Mouse (Mus musculus) forebrain, postnatal 0 days (tissue): ENCODE measurements around the gene Phf11b. TPM values are rescaled to one million over a fixed set of nuclear protein-coding genes. Genes with fewer than 3 reads are reported as not detected.
"Not testable (repeated sequence)": the region's sequence is repeated elsewhere in the genome, so short reads cannot be mapped to it uniquely, and the experiment has no call there.

Experiments used
- ATAC-seq: fragments of 200-750 bp; cut with Nextera tagmentation; 2 replicates; pipeline ENCODE4 v1.8.0; 2017; ENCODE audit warnings: mild to moderate bottlenecking, moderate library complexity
- DNase-seq: peaks from one replicate; pipeline ENCODE4 v3.0.0-alpha.2; 2015
- H3K27ac ChIP-seq: fragments of 300-500 bp; sonication (generic); 2 replicates; pipeline ENCODE4 v1.5.1; 2014; ENCODE audit warnings: low read depth, mild to moderate bottlenecking, antibody characterized with exemption, low read length, moderate library complexity, mixed read lengths
- H3K27me3 ChIP-seq: fragments of 300-500 bp; sonication (generic); 2 replicates; pipeline ENCODE4 v1.6.1; 2014; ENCODE audit warnings: mild to moderate bottlenecking, low read length, mixed read lengths; ENCODE audit not compliant: insufficient read depth
- H3K36me3 ChIP-seq: fragments of 300-500 bp; sonication (generic); 2 replicates; pipeline ENCODE4 v1.6.1; 2014; ENCODE audit warnings: mild to moderate bottlenecking, moderate library complexity; ENCODE audit not compliant: insufficient read depth
- H3K4me1 ChIP-seq: fragments of 300-500 bp; sonication (generic); 2 replicates; pipeline ENCODE4 v1.6.1; 2014; ENCODE audit warnings: antibody characterized with exemption; ENCODE audit not compliant: insufficient read depth
- H3K4me2 ChIP-seq: fragments of 300-500 bp; sonication (generic); 2 replicates; pipeline ENCODE4 v1.6.1; 2014; ENCODE audit warnings: low read depth, mild to moderate bottlenecking, moderate library complexity
- H3K4me3 ChIP-seq: fragments of 300-500 bp; sonication (generic); 2 replicates; pipeline ENCODE4 v1.5.1; 2014; ENCODE audit warnings: low read depth, low read length, mixed read lengths
- H3K9ac ChIP-seq: fragments of 300-500 bp; sonication (generic); 2 replicates; pipeline ENCODE4 v1.6.1; 2014; ENCODE audit warnings: mild to moderate bottlenecking
- H3K9me3 ChIP-seq: fragments of 300-500 bp; sonication (generic); 2 replicates; pipeline ENCODE4 v1.6.1; 2016; ENCODE audit warnings: low read length
- CTCF ChIP-seq: sonication (generic); IDR thresholded peaks from 2 replicates; pipeline ENCODE4 v1.5.1; 2016; ENCODE audit warnings: antibody characterized with exemption, control low read depth, low read depth
- WGBS: fragments of 180-500 bp; shearing (Covaris S2); extraction: QIAGEN DNeasy Blood & Tissue Kit; methylation state at CpG from one replicate; pipeline ENCODE4 v1.1.7; 2014; 5-methylcytosine and 5-hydroxymethylcytosine counted together
- polyA plus RNA-seq: library from polyadenylated mRNA; unstranded; fragments of >200 nt; fragmentation: Nextera tagmentation; extraction: Ambion mirVana; gene quantifications from 2 replicates; pipeline ENCODE4 v1.2.1, GENCODE M21; 2015
- total RNA-seq: library from RNA; depleted of rRNA; stranded (reverse); fragments of >200 nt; gene quantifications from 2 replicates; pipeline ENCODE4 v1.2.3, GENCODE M21; 2014; rRNA removed

Phf11b gene
- total and polyA plus RNA-seq, 2 experiments from 2014 or later, result 0.38 to 0.46 TPM

DNA sequence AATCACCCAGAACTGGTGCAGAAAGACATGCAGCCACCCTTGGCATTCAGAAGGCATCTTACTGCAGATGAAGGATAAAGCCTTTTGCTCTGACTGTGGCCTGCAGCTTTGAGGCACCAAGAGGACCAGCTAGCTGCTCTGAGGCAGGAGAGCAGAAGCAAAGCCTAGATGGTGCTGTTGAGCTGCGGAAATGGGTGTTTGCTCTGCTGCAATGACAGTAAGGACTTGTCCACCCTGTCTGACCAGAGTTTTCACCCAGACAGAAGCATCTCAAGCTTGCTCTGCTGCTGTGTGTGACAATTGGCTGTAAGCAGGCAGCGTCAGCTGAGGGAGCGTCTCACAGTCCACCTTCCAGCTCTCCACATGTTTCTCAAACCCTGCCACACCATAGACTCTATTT, 10.7 kb downstream of the Phf11b start:
- not testable (repeated sequence) for H3K4me1 ChIP-seq, H3K4me3 ChIP-seq, ATAC-seq, H3K36me3 ChIP-seq, H3K4me2 ChIP-seq, H3K9me3 ChIP-seq, H3K27ac ChIP-seq, H3K27me3 ChIP-seq, H3K9ac ChIP-seq
- peak; percentile 54 for TF ChIP-seq CTCF
- DNase-seq, result peak; percentile 2
- whole genome bisulfite sequencing, result 64% methylated on average over 3 of the region's 3 CpGs

DNA sequence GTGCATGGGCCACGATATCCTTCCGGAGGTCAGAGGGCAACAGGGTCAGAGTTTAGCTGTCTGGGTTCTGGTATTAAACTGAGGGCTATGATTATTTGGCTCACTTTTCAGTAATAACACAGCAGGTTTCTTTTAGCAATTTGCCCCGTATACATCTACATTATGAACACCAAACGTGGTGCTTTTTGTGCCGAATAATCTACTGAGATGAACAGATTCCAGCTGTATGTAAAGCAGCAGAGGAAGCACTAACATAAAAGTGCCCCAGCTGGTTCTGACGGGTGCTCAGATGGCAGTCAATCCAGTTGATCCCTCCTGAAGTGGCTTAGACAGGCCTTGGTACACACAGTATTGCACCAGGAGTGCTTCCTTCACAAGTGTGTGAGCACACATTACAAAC, 21.2 kb downstream of the Phf11b start:
- not testable (repeated sequence) for ATAC-seq, DNase-seq, H3K9me3 ChIP-seq, H3K27ac ChIP-seq, H3K4me2 ChIP-seq, H3K4me1 ChIP-seq, H3K27me3 ChIP-seq, H3K9ac ChIP-seq, H3K4me3 ChIP-seq, H3K36me3 ChIP-seq
- WGBS, result 78% methylated on average over 6 of the region's 6 CpGs

DNA sequence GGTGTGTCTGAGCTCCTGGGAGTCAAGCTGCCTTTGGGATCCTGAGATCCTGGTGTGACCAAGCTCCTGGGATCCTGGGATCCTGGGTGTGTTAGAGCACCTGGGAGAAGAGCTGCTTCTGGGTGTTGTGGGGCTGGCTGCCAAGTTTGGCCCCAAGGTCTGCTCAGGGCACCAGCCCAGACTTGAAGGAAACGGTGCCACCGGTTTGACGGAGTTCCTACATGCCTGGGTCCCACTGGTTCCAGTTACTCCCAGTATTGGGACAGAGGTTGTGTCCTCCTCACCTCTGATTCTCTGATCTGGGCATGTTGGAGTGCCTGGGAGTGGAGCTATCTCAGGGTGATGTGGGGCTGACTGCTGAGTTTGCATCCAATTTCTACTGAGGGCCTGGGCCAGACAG, 22.1 kb downstream of the Phf11b start:
- ATAC-seq, H3K9ac ChIP-seq, H3K4me2 ChIP-seq, H3K4me1 ChIP-seq, H3K9me3 ChIP-seq, H3K36me3 ChIP-seq, H3K27me3 ChIP-seq, H3K4me3 ChIP-seq, H3K27ac ChIP-seq, DNase-seq: not testable (repeated sequence)
- WGBS, result 87% methylated on average over 3 of the region's 3 CpGs

GRCm38 (mm10) chr14:59297391-59297790, 43.8 kb downstream of the Phf11b start, which contains the start of gene Phf11a:
Phf11a (minus strand) TSS chr14:59297522.
- not testable (repeated sequence) for H3K9ac ChIP-seq, ATAC-seq, DNase-seq, H3K9me3 ChIP-seq, H3K27me3 ChIP-seq, H3K4me1 ChIP-seq, H3K4me2 ChIP-seq, H3K36me3 ChIP-seq, H3K27ac ChIP-seq, H3K4me3 ChIP-seq
- 56% methylated on average over 1 of the region's 1 CpGs for WGBS

DNA sequence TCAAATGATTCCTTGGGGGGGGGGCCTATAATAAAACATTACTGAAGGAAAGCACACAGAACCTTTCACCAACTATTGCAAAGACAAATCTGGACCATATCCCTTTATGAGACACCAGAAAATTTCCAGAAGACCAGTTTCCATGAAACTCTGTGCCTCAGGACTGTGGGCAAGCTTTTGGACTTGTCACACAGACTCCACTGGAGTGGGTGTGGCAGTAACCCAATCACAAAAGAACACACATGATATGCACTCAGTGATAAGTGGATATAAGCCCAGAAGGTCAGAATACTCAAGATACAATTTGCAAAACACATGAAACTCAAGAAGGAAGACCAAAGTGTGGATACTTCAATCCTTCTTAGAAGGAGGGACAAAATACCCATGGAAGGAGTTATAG, 49.4 kb downstream of the Phf11b start:
- H3K4me2 ChIP-seq, H3K27me3 ChIP-seq, H3K36me3 ChIP-seq, DNase-seq, H3K4me1 ChIP-seq, H3K9ac ChIP-seq, H3K4me3 ChIP-seq, H3K9me3 ChIP-seq, H3K27ac ChIP-seq, ATAC-seq: not testable (repeated sequence)

- H3K27me3 ChIP-seq, H3K36me3 ChIP-seq, H3K4me1 ChIP-seq, H3K4me2 ChIP-seq, DNase-seq, H3K9ac ChIP-seq, H3K9me3 ChIP-seq, H3K4me3 ChIP-seq, H3K27ac ChIP-seq, ATAC-seq: not testable (repeated sequence)
- 86% methylated on average over 4 of the region's 4 CpGs for WGBS
Observed at GRCm38 (mm10) chr14:59274961-59275360, 66.2 kb downstream of the Phf11b start.

Other genes starting within 250 kb of the Phf11b start
- gene 1700129C05Rik, start 198.5 kb downstream of the Phf11b start, total RNA-seq, result not detected in 2 replicates
- not detected in 2 replicates for gene 1700129C05Rik, start 198.5 kb downstream of the Phf11b start, polyA plus RNA-seq
- not detected in 2 replicates for gene Gm5142, start 162.6 kb downstream of the Phf11b start, total RNA-seq
- gene Gm5142, start 162.6 kb downstream of the Phf11b start, polyA plus RNA-seq, result not detected in 2 replicates
- gene Rcbtb1, start 140.1 kb downstream of the Phf11b start, total RNA-seq, result 48.9 and 57.8 TPM in 2 replicates
- gene Rcbtb1, start 140.1 kb downstream of the Phf11b start, polyA plus RNA-seq, result 16.8 and 33.5 TPM in 2 replicates
- not detected in 2 replicates for gene Gm6904, start 81.1 kb downstream of the Phf11b start, total RNA-seq
- gene Gm6904, start 81.1 kb downstream of the Phf11b start, polyA plus RNA-seq, result not detected in 2 replicates
- not detected in 2 replicates for gene Phf11a, start 43.8 kb downstream of the Phf11b start, total RNA-seq
- not detected in 2 replicates for gene Phf11a, start 43.8 kb downstream of the Phf11b start, polyA plus RNA-seq
- gene Phf11d, start 24.1 kb upstream of the Phf11b start, total RNA-seq, result 0.69 and 1.00 TPM in 2 replicates
- 0.49 and 0.85 TPM in 2 replicates for gene Phf11d, start 24.1 kb upstream of the Phf11b start, polyA plus RNA-seq
- gene Phf11c, start 54.0 kb upstream of the Phf11b start, total RNA-seq, result 0.05 and 0.38 TPM in 2 replicates
- gene Phf11c, start 54.0 kb upstream of the Phf11b start, polyA plus RNA-seq, result 0.06 and 0.16 TPM in 2 replicates
- gene Setdb2, start 99.5 kb upstream of the Phf11b start, total RNA-seq, result 4.9 and 7.9 TPM in 2 replicates
- gene Setdb2, start 99.5 kb upstream of the Phf11b start, polyA plus RNA-seq, result 4.8 and 5.2 TPM in 2 replicates
- 17.4 and 18.7 TPM in 2 replicates for gene Cab39l, start 99.6 kb upstream of the Phf11b start, total RNA-seq
- 17.6 and 20.1 TPM in 2 replicates for gene Cab39l, start 99.6 kb upstream of the Phf11b start, polyA plus RNA-seq